Mouse (Mus musculus) CH12.LX (cell line): ENCODE data around the gene Gm3512.
"Not testable (repeated sequence)": the region's sequence is repeated elsewhere in the genome, so short reads cannot be mapped to it uniquely, and the experiment has no call there.

Experiments
- CTCF ChIP-seq, 2 experiments: IDR thresholded peaks in 1 of 2; conservative IDR thresholded peaks in 1 of 2; 2 replicates each; pipeline ENCODE4 v1.5.1; 2011 to 2012; ENCODE audit warnings: low read depth in 2 of 2, low read length in 2 of 2, improper control_type of control experiment in 1 of 2, inconsistent platforms in 1 of 2, mild to moderate bottlenecking in 1 of 2, moderate library complexity in 1 of 2
- KAT2A ChIP-seq: IDR thresholded peaks from 2 replicates; pipeline ENCODE4 v1.6.1; 2012; ENCODE audit warnings: low read length, improper control_type of control experiment, inconsistent platforms; ENCODE audit not compliant: insufficient replicate concordance
- MAFK ChIP-seq: IDR thresholded peaks from 2 replicates; pipeline ENCODE4 v1.6.1; 2011; ENCODE audit warnings: low read length, improper control_type of control experiment; ENCODE audit not compliant: insufficient replicate concordance
- POLR2A ChIP-seq: IDR thresholded peaks from 2 replicates; pipeline ENCODE4 v1.6.1; 2011; ENCODE audit warnings: low read depth, mild to moderate bottlenecking, improper control_type of control experiment, low read length
- TCF12 ChIP-seq: IDR thresholded peaks from 2 replicates; pipeline ENCODE4 v1.6.1; 2014; ENCODE audit warnings: low read depth, mild to moderate bottlenecking, inconsistent platforms, low read length, improper control_type of control experiment

GRCm38 (mm10) chr14:7105124-7105802 is 69.1 kb downstream of the Gm3512 start:
- not testable (repeated sequence) for TF ChIP-seq KAT2A; MAFK; CTCF (conservative IDR thresholded peaks at IDR 0.05 in 1 of 2, IDR thresholded peaks at IDR 0.05 in 1 of 2; ENCODE audit: low read depth in 2 of 2, low read length in 2 of 2); TCF12; POLR2A
